Mouse (Mus musculus) neural tube, embryonic 11.5 days (tissue): ENCODE results near the gene Drd1. TPM values are rescaled to one million over a fixed set of nuclear protein-coding genes. Genes with fewer than 3 reads are reported as not detected.

Experiments used
- ATAC-seq: fragments of 200-750 bp; cut with Nextera tagmentation; 2 replicates; pipeline ENCODE4 v1.8.0; 2017; ENCODE audit warnings: moderate number of reproducible peaks, mild to moderate bottlenecking, moderate TSS enrichment, moderate library complexity; ENCODE audit not compliant: insufficient read depth, low FRiP score, low TSS enrichment
- DNase-seq: peaks from one replicate; pipeline ENCODE4 v3.0.0-alpha.2; 2015; ENCODE audit warnings: low spot score
- H3K27ac ChIP-seq: fragments of 300-500 bp; sonication (generic); 2 replicates; pipeline ENCODE4 v1.5.1; 2014; ENCODE audit warnings: low read depth, mild to moderate bottlenecking, low read length
- H3K27me3 ChIP-seq: fragments of 300-500 bp; sonication (generic); 2 replicates; pipeline ENCODE4 v1.6.1; 2014; ENCODE audit warnings: mild to moderate bottlenecking, low read length, mixed read lengths; ENCODE audit not compliant: control insufficient read depth, insufficient read depth
- H3K36me3 ChIP-seq: fragments of 300-500 bp; sonication (generic); 2 replicates; pipeline ENCODE4 v1.6.1; 2014; ENCODE audit warnings: mild to moderate bottlenecking, low read length, moderate library complexity, mixed read lengths; ENCODE audit not compliant: control insufficient read depth, insufficient read depth
- H3K4me1 ChIP-seq: fragments of 300-500 bp; sonication (generic); 2 replicates; pipeline ENCODE4 v1.6.1; 2014; ENCODE audit warnings: low read length, mixed read lengths; ENCODE audit not compliant: control insufficient read depth, insufficient read depth
- H3K4me2 ChIP-seq: fragments of 300-500 bp; sonication (generic); 2 replicates; pipeline ENCODE4 v1.6.1; 2014; ENCODE audit warnings: low read depth, mild to moderate bottlenecking, moderate library complexity
- H3K4me3 ChIP-seq: fragments of 300-500 bp; sonication (generic); 2 replicates; pipeline ENCODE4 v1.5.1; 2014; ENCODE audit warnings: low read depth, low read length
- H3K9ac ChIP-seq: fragments of 300-500 bp; sonication (generic); 2 replicates; pipeline ENCODE4 v1.6.1; 2014; ENCODE audit warnings: mild to moderate bottlenecking, low read length
- H3K9me3 ChIP-seq: fragments of 300-500 bp; sonication (generic); 2 replicates; pipeline ENCODE4 v1.6.1; 2016; ENCODE audit warnings: low read length; ENCODE audit not compliant: control insufficient read depth
- WGBS: fragments of 180-500 bp; shearing (Covaris S2); extraction: QIAGEN DNeasy Blood & Tissue Kit; methylation state at CpG from one replicate; pipeline ENCODE4 v1.1.7; 2014; 5-methylcytosine and 5-hydroxymethylcytosine counted together
- polyA plus RNA-seq: library from polyadenylated mRNA; unstranded; fragments of >200 nt; fragmentation: Nextera tagmentation; extraction: Ambion mirVana; gene quantifications from 2 replicates; pipeline ENCODE4 v1.2.1, GENCODE M21; 2014

Gene Drd1
- 0.55 and 0.73 TPM in 2 replicates for polyA plus RNA-seq

- WGBS: under 1% methylated on average over 31 of the region's 31 CpGs
- H3K9me3 ChIP-seq: no peaks in the 10 kb centered on the region
- H3K4me3 ChIP-seq: peak within 1 kb of the TSS; percentile 47
- peaks cover 3% of the 10 kb centered on the region; the same call in 1 of the 2 replicates for H3K4me1 ChIP-seq
- no peaks in the 10 kb centered on the region for H3K36me3 ChIP-seq
- peak; percentile 81 for DNase-seq
- H3K27ac ChIP-seq: no peak within 1 kb of the TSS
- H3K4me2 ChIP-seq: peak within 1 kb of the TSS; percentile 100
- H3K9ac ChIP-seq: peak within 1 kb of the TSS; percentile 54
- no peak; the same call in 1 of the 2 replicates for ATAC-seq
- H3K27me3 ChIP-seq: peaks cover 11% of the 10 kb centered on the region
These were observed at the start of gene Drd1 for GRCm38 (mm10) chr13:54055448-54055861. Gene Drd1, minus strand, starts transcription at chr13:54055705.

DNA sequence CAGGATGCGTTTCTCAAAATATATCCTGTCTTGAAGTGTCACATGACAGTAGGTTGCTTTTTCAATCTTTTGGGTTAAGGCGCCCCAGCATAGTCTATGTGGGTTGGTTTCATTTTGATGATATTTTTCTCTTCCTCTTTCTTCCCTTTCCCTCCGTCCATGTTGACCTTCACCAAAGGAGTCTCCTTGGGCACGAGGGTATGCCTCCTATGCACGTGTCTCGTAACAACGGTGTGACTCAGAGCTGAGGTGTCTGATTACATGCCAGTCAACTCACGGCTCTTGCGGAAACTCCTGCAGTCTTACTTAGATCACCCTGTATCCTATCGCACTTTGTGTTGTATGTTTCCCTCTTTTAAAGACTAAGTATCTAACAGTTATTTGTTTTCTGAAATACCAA lies 48.4 kb upstream of the Drd1 start:
- DNase-seq (no peak), ATAC-seq (no peak)
- Histone ChIP-seq H3K36me3 (peaks cover 5% of the 10 kb centered on the region; the same call in 1 of the 2 replicates), H3K4me3 (no peak overlapping the region), H3K4me2 (no peak overlapping the region), H3K4me1 (no peaks in the 10 kb centered on the region), H3K27me3 (no peaks in the 10 kb centered on the region), H3K27ac (no peak overlapping the region), H3K9me3 (no peaks in the 10 kb centered on the region), H3K9ac (no peak overlapping the region)
- 82% methylated on average over 10 of the region's 10 CpGs for WGBS

DNA sequence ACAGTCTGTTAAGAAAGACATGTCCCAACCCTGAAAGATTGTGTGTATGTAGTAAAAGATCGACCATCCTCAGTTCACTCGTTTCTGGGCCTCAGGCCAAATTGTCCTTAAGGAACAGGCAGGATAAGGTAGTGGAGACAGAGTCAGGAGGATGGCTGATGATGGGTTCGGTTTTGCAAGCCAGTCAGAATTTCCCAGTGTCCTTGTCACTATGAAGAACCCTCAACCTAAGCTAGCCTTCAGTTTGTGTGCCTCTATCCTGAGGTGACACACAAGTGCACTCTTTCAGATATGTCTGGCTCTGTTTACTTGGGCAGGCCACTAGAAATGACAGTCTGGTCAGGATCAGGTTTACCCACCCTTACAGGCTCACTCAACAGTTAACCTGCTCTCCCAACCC lies 47.8 kb upstream of the Drd1 start:
- ATAC-seq: no peak
- Histone ChIP-seq H3K4me3 (no peak overlapping the region), H3K27me3 (no peaks in the 10 kb centered on the region), H3K4me2 (no peak overlapping the region), H3K27ac (no peak overlapping the region), H3K9ac (no peak overlapping the region), H3K4me1 (no peaks in the 10 kb centered on the region), H3K36me3 (peaks cover 5% of the 10 kb centered on the region; the same call in 1 of the 2 replicates), H3K9me3 (no peaks in the 10 kb centered on the region)
- no peak for DNase-seq
- WGBS: 92% methylated on average over 3 of the region's 3 CpGs

DNA sequence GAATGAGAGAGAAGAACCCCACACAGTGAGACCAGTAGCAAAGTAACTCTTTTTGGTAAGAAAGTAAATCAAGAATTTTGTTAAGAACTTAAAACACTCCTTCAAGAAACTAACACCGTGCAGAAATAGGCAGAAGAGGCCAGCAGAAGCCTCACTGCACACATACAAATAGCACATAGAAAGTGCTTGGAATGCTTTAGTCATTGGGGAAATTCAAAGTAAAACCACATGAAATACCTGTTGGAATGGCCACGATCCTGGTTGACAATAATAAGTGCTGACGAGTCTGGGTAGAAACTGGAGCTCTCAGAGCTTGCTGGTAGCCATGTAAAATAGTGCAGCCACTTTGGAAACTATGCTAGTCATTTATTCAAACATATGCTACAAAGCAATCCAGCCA lies 46.6 kb upstream of the Drd1 start:
- Histone ChIP-seq H3K36me3 (peaks cover 3% of the 10 kb centered on the region; the same call in 1 of the 2 replicates), H3K27me3 (no peaks in the 10 kb centered on the region), H3K4me3 (no peak overlapping the region), H3K4me2 (no peak overlapping the region), H3K9me3 (no peaks in the 10 kb centered on the region), H3K4me1 (no peaks in the 10 kb centered on the region), H3K9ac (no peak overlapping the region), H3K27ac (no peak overlapping the region)
- DNase-seq (no peak), ATAC-seq (no peak)
- WGBS: 91% methylated on average over 3 of the region's 3 CpGs

DNA sequence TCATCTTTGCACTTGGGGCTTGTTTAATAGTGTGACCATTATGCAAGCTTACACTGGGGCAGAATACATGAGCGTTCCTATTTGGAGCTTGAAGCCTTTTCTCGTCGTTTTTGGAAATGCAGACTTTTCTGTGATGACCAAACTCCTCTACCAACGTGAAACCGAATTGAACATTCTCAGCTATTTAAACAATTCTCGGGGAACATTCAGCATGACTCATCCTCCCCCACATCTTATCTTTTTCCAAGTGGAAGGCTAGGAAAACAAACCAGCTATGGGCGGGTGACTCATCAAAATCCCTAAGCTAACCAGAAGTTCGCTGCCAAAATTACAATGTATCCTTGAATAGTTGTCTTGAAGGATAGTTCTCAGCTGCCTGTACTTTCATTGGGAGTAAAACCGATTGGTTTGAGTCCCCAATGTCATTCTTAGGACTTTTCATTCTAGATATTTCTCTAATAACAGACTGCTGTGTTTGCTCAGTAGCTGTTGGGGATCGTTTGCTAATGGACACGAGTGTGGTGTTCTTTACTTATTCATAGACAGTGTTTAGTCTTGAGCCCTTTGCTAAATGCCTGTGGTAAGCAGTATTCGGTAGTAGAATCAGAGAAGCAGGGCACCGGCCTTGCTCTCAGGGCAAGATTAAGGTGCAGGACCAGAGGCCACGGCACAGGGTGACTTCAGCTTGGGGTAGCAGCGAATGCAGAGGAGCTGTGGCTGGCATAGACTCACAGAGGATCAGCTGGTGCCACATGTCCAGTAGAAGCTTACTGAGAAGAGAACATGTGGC lies 45.7 kb upstream of the Drd1 start:
- ATAC-seq: no peak
- Histone ChIP-seq H3K36me3 (peaks cover 3% of the 10 kb centered on the region; the same call in 1 of the 2 replicates), H3K4me2 (no peak overlapping the region), H3K27me3 (no peaks in the 10 kb centered on the region), H3K4me1 (no peaks in the 10 kb centered on the region), H3K9me3 (no peaks in the 10 kb centered on the region), H3K27ac (no peak overlapping the region), H3K9ac (no peak overlapping the region), H3K4me3 (no peak overlapping the region)
- DNase-seq: no peak
- 96% methylated on average over 15 of the region's 15 CpGs for whole genome bisulfite sequencing

DNA sequence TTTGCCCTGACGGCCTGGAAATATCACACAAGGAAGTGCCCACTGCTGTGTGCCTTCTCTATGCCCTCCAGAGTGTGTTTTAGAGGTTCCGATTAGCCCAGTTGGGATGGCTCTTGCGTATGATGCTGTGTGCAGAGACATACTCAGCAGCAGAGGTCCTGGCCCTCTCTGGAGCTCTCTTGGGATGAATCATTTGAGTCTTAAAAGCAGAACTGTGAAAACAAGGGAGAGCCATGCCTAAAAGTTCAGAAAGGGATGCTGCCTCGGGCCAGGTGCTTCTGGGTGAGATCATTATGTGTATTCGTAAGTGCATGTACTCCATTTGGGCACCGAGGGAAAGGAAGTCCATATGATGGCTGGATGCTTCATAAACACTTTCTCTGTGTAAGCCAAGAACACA lies 42.3 kb upstream of the Drd1 start:
- Histone ChIP-seq H3K4me2 (no peak overlapping the region), H3K9me3 (no peaks in the 10 kb centered on the region), H3K27ac (no peak overlapping the region), H3K9ac (no peak overlapping the region), H3K4me3 (no peak overlapping the region), H3K4me1 (no peaks in the 10 kb centered on the region), H3K36me3 (peaks cover 7% of the 10 kb centered on the region), H3K27me3 (no peaks in the 10 kb centered on the region)
- no peak for DNase-seq
- ATAC-seq: no peak
- 93% methylated on average over 6 of the region's 6 CpGs for WGBS

DNA sequence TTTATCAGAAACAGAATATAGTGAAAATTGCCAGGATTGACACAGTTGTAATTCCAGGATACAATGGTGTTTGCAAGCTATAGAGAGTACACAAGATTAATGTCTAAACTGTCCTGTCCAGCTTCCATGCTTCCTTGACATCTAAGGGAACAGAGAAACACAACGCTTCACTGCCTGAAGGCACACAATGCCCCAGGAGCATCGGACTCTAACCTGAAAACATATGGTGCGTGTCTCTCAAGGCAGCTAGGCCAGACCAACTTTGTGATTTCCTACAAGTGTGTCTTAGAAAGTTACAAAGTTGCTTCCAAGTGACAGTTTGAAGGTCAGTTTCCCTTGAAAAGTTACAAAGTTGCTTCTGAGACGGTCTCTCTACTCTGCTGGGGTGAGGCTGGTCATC lies 41.7 kb upstream of the Drd1 start:
- Histone ChIP-seq H3K4me2 (no peak overlapping the region), H3K36me3 (peaks cover 8% of the 10 kb centered on the region), H3K4me3 (no peak overlapping the region), H3K27me3 (no peaks in the 10 kb centered on the region), H3K9ac (no peak overlapping the region), H3K9me3 (no peaks in the 10 kb centered on the region), H3K27ac (no peak overlapping the region), H3K4me1 (no peaks in the 10 kb centered on the region)
- ATAC-seq (no peak), DNase-seq (no peak)
- 93% methylated on average over 4 of the region's 4 CpGs for WGBS

GRCm38 (mm10) chr13:54095721-54096120 lies 40.2 kb upstream of the Drd1 start:
- WGBS: 93% methylated on average over 8 of the region's 8 CpGs
- Histone ChIP-seq H3K27me3 (no peaks in the 10 kb centered on the region), H3K4me1 (no peaks in the 10 kb centered on the region), H3K4me2 (no peak overlapping the region), H3K9ac (no peak overlapping the region), H3K4me3 (no peak overlapping the region), H3K27ac (no peak overlapping the region), H3K36me3 (peaks cover 13% of the 10 kb centered on the region), H3K9me3 (no peaks in the 10 kb centered on the region)
- DNase-seq (no peak), ATAC-seq (no peak)

DNA sequence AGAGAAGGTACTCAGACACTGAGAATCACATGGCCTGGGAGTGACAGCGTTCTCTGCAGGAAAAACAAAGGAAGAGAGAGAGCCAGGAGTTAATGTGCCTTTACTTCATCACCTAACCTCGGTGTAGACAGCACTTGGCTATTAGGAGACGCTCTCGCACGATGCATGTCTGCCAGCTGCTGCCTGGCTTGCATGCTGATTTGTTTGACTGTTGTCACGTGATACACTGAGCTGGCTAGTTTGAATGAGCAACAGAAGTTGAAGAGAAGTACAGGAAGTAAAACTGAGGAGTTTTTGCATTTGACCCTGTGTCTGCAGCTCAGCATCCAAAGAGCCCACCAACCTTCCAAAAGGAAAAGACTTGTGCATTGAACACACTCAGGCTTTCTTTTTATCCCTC lies 39.5 kb upstream of the Drd1 start:
- WGBS: 86% methylated on average over 6 of the region's 6 CpGs
- no peak overlapping the region for H3K9ac ChIP-seq

More for the DNA sequence above, 39.5 kb upstream of the Drd1 start:
- ATAC-seq: no peak
- Histone ChIP-seq H3K4me3 (no peak overlapping the region), H3K27ac (no peak overlapping the region), H3K4me1 (no peaks in the 10 kb centered on the region), H3K27me3 (no peaks in the 10 kb centered on the region), H3K9me3 (no peaks in the 10 kb centered on the region), H3K4me2 (no peak overlapping the region), H3K36me3 (peaks cover 11% of the 10 kb centered on the region)
- DNase-seq: no peak
